Mouse (Mus musculus): Measurements from ENCODE around the gene Disp3. TPM values are rescaled to one million over a fixed set of nuclear protein-coding genes. Genes with fewer than 3 reads are reported as not detected.

The Disp3 gene
- polyA plus RNA-seq (2012; rRNA removed), result 0.20 and 0.42 TPM in 2 replicates

GRCm38 (mm10) chr4:148287476-148288054 is at the start of gene Disp3:
Gene Disp3 (minus strand): TSS chr4:148287965.

Other genes starting within 250 kb of the Disp3 start
- 3.9 and 4.8 TPM in 2 replicates for gene Clcn6, start 249.1 kb downstream of the Disp3 start, polyA plus RNA-seq (2012; rRNA removed)
- gene Mthfr, start 248.9 kb downstream of the Disp3 start, polyA plus RNA-seq (2012; rRNA removed), result 21.1 and 24.5 TPM in 2 replicates
- 35.6 and 37.8 TPM in 2 replicates for gene Agtrap, start 199.9 kb downstream of the Disp3 start, polyA plus RNA-seq (2012; rRNA removed)
- gene Mad2l2, start 157.6 kb downstream of the Disp3 start, polyA plus RNA-seq (2012; rRNA removed), result 17.8 and 18.4 TPM in 2 replicates
- 0.15 and 0.57 TPM in 2 replicates for gene Draxin, start 157.3 kb downstream of the Disp3 start, polyA plus RNA-seq (2012; rRNA removed)
- 65.0 and 70.9 TPM in 2 replicates for gene Fbxo6, start 135.8 kb downstream of the Disp3 start, polyA plus RNA-seq (2012; rRNA removed)
- 15.5 and 18.0 TPM in 2 replicates for gene Fbxo44, start 127.5 kb downstream of the Disp3 start, polyA plus RNA-seq (2012; rRNA removed)
- 1.7 and 2.0 TPM in 2 replicates for gene Fbxo2, start 127.3 kb downstream of the Disp3 start, polyA plus RNA-seq (2012; rRNA removed)
- 17.3 and 19.1 TPM in 2 replicates for gene Ubiad1, start 156.8 kb upstream of the Disp3 start, polyA plus RNA-seq (2012; rRNA removed)
- 19.5 and 21.8 TPM in 2 replicates for gene Mtor, start 160.6 kb upstream of the Disp3 start, polyA plus RNA-seq (2012; rRNA removed)
- 5.7 and 7.2 TPM in 2 replicates for gene Angptl7, start 212.5 kb upstream of the Disp3 start, polyA plus RNA-seq (2012; rRNA removed)